Mouse (Mus musculus) CH12.LX (cell line): ENCODE data around the gene Txlng. TPM values are rescaled to one million over a fixed set of nuclear protein-coding genes. Genes with fewer than 3 reads are reported as not detected.
A peak's percentile ranks its signal among the peaks of the same experiment; 100 is the strongest.

Experiments used
- DNase-seq: peaks from one replicate; pipeline ENCODE4 v3.0.0-alpha.2; 2013; ENCODE audit errors: extremely low read depth
- H3K27ac ChIP-seq: 2 replicates; pipeline ENCODE4 v1.5.1; 2012; ENCODE audit warnings: low read depth, mild to moderate bottlenecking, control low read depth, moderate library complexity; ENCODE audit not compliant: insufficient read depth
- H3K27me3 ChIP-seq: replicated peaks from 2 replicates; pipeline ENCODE3; 2012; ENCODE audit warnings: inconsistent platforms
- H3K36me3 ChIP-seq, 2 experiments: replicated peaks in 1 of 2; 2 replicates each; pipeline versions ENCODE3 to v1.6.1; 2012; ENCODE audit warnings: inconsistent platforms in 1 of 2, low read length in 1 of 2, mild to moderate bottlenecking in 1 of 2, mixed read lengths in 1 of 2, moderate library complexity in 1 of 2; ENCODE audit not compliant: control insufficient read depth in 1 of 2, insufficient read depth in 1 of 2
- H3K4me1 ChIP-seq, 2 experiments: 2 replicates each; pipeline ENCODE4 v1.6.1; 2012; ENCODE audit warnings: inconsistent platforms in 1 of 2, moderate library complexity in 1 of 2; ENCODE audit not compliant: insufficient read depth in 2 of 2, control insufficient read depth in 1 of 2
- H3K4me2 ChIP-seq: 2 replicates; pipeline ENCODE4 v1.6.1; 2012; ENCODE audit warnings: low read depth, mild to moderate bottlenecking, control low read depth; ENCODE audit not compliant: poor library complexity, insufficient read depth, severe bottlenecking
- H3K4me3 ChIP-seq, 3 experiments: fragments of 150-350 bp in 1 of 3; sonication (generic) in 1 of 3; replicated peaks in 1 of 3; 2 replicates each; pipeline versions ENCODE3 to v1.5.1; 2011 to 2012; ENCODE audit warnings: low read depth in 2 of 3, low read length in 2 of 3, mild to moderate bottlenecking in 2 of 3, moderate library complexity in 2 of 3, control low read depth in 1 of 3, improper control_type of control experiment in 1 of 3, inconsistent platforms in 1 of 3, mixed read lengths in 1 of 3; ENCODE audit not compliant: poor library complexity in 1 of 3
- H3K79me2 ChIP-seq: replicated peaks from 2 replicates; pipeline ENCODE4 v1.6.1; 2012; ENCODE audit warnings: mild to moderate bottlenecking, moderate library complexity; ENCODE audit not compliant: control insufficient read depth, poor library complexity, insufficient read depth, severe bottlenecking; ENCODE audit errors: extremely low read depth
- H3K9ac ChIP-seq: 2 replicates; pipeline ENCODE4 v1.6.1; 2012; ENCODE audit warnings: low read depth, mild to moderate bottlenecking, control low read depth, moderate library complexity; ENCODE audit not compliant: insufficient read depth
- H3K9me3 ChIP-seq: replicated peaks from 2 replicates; pipeline ENCODE3; 2012; ENCODE audit warnings: low read length, inconsistent platforms, mixed read lengths
- ELF1 ChIP-seq: IDR thresholded peaks from 2 replicates; pipeline ENCODE4 v1.6.1; 2014; ENCODE audit warnings: low read depth, mild to moderate bottlenecking, inconsistent platforms, low read length, improper control_type of control experiment
- EP300 ChIP-seq: IDR thresholded peaks from 2 replicates; pipeline ENCODE4 v1.6.1; 2011; ENCODE audit warnings: low read length, improper control_type of control experiment
- HCFC1 ChIP-seq: IDR thresholded peaks from 2 replicates; pipeline ENCODE4 v1.6.1; 2012; ENCODE audit warnings: low read depth, mild to moderate bottlenecking, inconsistent platforms, low read length, improper control_type of control experiment
- MAX ChIP-seq: IDR thresholded peaks from 2 replicates; pipeline ENCODE4 v1.6.1; 2011; ENCODE audit warnings: low read length, improper control_type of control experiment
- MYC ChIP-seq: IDR thresholded peaks from 2 replicates; pipeline ENCODE4 v1.6.1; 2011; ENCODE audit warnings: low read depth, mild to moderate bottlenecking, improper control_type of control experiment, low read length
- NELFE ChIP-seq: IDR thresholded peaks from 2 replicates; pipeline ENCODE4 v1.6.1; 2011; ENCODE audit warnings: low read depth, low read length, improper control_type of control experiment
- NRF1 ChIP-seq: IDR thresholded peaks from 2 replicates; pipeline ENCODE4 v1.6.1; 2014; ENCODE audit warnings: low read depth, mild to moderate bottlenecking, inconsistent platforms, low read length, improper control_type of control experiment, moderate library complexity
- POLR2A ChIP-seq: IDR thresholded peaks from 2 replicates; pipeline ENCODE4 v1.6.1; 2011; ENCODE audit warnings: low read depth, mild to moderate bottlenecking, improper control_type of control experiment, low read length
- POLR2AphosphoS2 ChIP-seq: IDR thresholded peaks from 2 replicates; pipeline ENCODE4 v1.6.1; 2011; ENCODE audit warnings: low read depth, low read length, improper control_type of control experiment
- TBP ChIP-seq: conservative IDR thresholded peaks from 2 replicates; pipeline ENCODE4 v1.6.1; 2011; ENCODE audit warnings: low read depth, low read length, improper control_type of control experiment
- TCF12 ChIP-seq: IDR thresholded peaks from 2 replicates; pipeline ENCODE4 v1.6.1; 2014; ENCODE audit warnings: low read depth, mild to moderate bottlenecking, inconsistent platforms, low read length, improper control_type of control experiment
- USF2 ChIP-seq: conservative IDR thresholded peaks from 2 replicates; pipeline ENCODE4 v1.6.1; 2011; ENCODE audit warnings: low read depth, low read length, improper control_type of control experiment
- ZKSCAN1 ChIP-seq: IDR thresholded peaks from 2 replicates; pipeline ENCODE4 v1.6.1; 2012; ENCODE audit warnings: low read depth, inconsistent platforms, low read length, improper control_type of control experiment, borderline replicate concordance
- ZMIZ1 ChIP-seq: IDR thresholded peaks from 2 replicates; pipeline ENCODE4 v1.6.1; 2012; ENCODE audit warnings: low read depth, mild to moderate bottlenecking, inconsistent platforms, low read length, improper control_type of control experiment
- dilution Hi-C: fragments of 300-500 bp; cut with MboI; formaldehyde crosslinking; loops from 2 replicates; pipeline ENCODE4 v1.14.3; 2020; ENCODE audit warnings: low sequenced_read_pairs; ENCODE audit not compliant: extremely low pct_unique_long_range_greater_than_20kb, extremely low pct_ligation_motif_present
- in situ Hi-C: fragments of 300-500 bp; cut with MboI; formaldehyde crosslinking; loops from 3 replicates; pipeline ENCODE4 v1.14.3; 2019; ENCODE audit warnings: low sequenced_read_pairs, low pct_ligation_motif_present, low pct_unique_long_range_greater_than_20kb, mixed read lengths
- polyA plus RNA-seq: library from polyadenylated mRNA; unstranded; fragments of >175 nt; gene quantifications from 2 replicates; pipeline ENCODE4 v1.2.1, GENCODE M21; 2012; ENCODE audit warnings: low read depth; ENCODE audit not compliant: insufficient read length
- total RNA-seq, 2 experiments: library from RNA; depleted of rRNA; stranded (reverse); fragments of 300-350 nt in 1 of 2; fragments of >200 nt in 1 of 2; gene quantifications; 2 replicates each; pipeline ENCODE4 v1.2.3; 2012 to 2014

Txlng gene
- total and polyA plus RNA-seq, 3 experiments = 12.7 to 29.2 (median 22.1) TPM

- Histone ChIP-seq H3K79me2 (peaks cover 44% of the 10 kb centered on the region), H3K4me1 (peaks cover 2 to 6% of the 10 kb centered on the region in 2 experiments; a peak in 2 of 4 replicates), H3K9me3 (no peaks in the 10 kb centered on the region), H3K36me3 (peaks cover 10 to 14% of the 10 kb centered on the region in 2 experiments), H3K4me3 (peak overlapping the region; percentile 59 to 87 (median 71)), H3K27me3 (no peaks in the 10 kb centered on the region), H3K9ac (peak overlapping the region; percentile 98), H3K4me2 (no peak overlapping the region), H3K27ac (peak overlapping the region; percentile 57)
- in situ Hi-C loops = loop anchor here (10.0 kb wide), 1 partner anchor 46 kb away; no protein-coding TSS in a partner anchor
- no peak for TF ChIP-seq USF2
- DNase-seq = no peak
- dilution Hi-C loops = no loop called here
These were observed 68.2 kb downstream of the Txlng start for GRCm38 (mm10) chrX:162760958-162761515.

DNA sequence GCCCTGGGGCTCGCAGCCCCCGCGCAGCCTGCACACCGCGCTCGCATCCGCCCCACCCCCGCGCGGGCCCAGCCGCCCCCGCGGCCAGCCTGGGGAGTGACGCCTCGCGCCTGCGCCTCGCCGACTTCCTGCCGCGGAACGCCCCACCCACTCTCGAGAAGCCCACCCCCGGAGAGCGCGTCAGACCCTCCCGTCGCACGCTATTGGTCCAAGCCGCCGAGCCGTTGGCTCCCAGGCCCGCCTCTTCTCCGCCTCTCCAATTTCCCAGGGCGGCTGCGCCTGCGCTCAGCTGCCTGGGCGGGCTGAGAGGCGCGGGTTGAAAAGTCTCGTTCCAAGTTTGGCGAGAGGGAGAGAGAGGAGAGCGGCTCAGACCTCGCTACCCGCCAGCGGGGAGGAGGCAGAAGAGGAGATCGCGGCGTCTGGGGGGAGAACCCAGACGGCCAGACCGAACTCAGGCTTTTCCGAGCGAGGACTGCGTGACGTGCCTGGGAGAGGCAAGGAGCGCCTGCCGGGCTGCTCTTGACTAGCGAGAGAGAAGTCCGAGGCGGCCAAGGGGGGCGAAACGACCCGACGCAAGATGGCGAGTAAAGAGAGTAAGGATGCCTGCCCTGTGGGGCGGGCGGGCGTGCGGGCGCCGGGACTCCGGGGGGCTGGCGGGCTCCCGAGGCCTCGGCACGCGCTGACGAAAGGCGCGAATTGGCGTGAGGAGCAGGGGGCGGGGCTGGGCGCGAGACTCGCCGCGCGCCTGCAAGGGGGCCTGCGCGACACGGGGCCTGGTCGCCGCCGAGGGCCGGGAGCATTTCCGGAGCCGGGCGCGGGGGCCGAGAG, 68.9 kb downstream of the Txlng start, which contains the start of gene Rbbp7:
TSS of gene Rbbp7 (plus strand) at position 288 of the 828 bp plus-strand sequence.
- Histone ChIP-seq H3K27ac (peak within 1 kb of the TSS; percentile 96), H3K27me3 (no peaks in the 10 kb centered on the region), H3K9me3 (no peaks in the 10 kb centered on the region), H3K4me1 (peaks cover 2 to 6% of the 10 kb centered on the region in 2 experiments; a peak in 2 of 4 replicates), H3K79me2 (peaks cover 39% of the 10 kb centered on the region), H3K4me2 (peak within 1 kb of the TSS; percentile 94), H3K4me3 (peak within 1 kb of the TSS; percentile 69 to 87 (median 71)), H3K9ac (peak within 1 kb of the TSS; percentile 98), H3K36me3 (peaks cover 10 to 14% of the 10 kb centered on the region in 2 experiments)
- dilution Hi-C loops (no loop called here), in situ Hi-C loops (loop anchor here (10.0 kb wide), 1 partner anchor 46 kb away; no protein-coding TSS in a partner anchor)
- no peak for TF ChIP-seq MYC
- TF ChIP-seq MAX = peak; percentile 28; the same call in 1 of the 2 replicates
- TF ChIP-seq HCFC1 = no peak; the same call in 1 of the 2 replicates
- peak; percentile 91 for TF ChIP-seq ZMIZ1
- TF ChIP-seq POLR2A = peak; percentile 96
- TF ChIP-seq TBP = peak; percentile 75; the same call in 1 of the 2 replicates
- no peak; the same call in 1 of the 2 replicates for TF ChIP-seq POLR2AphosphoS2
- TF ChIP-seq NRF1 = peak; percentile 88
- peak; percentile 13; the same call in 1 of the 2 replicates for TF ChIP-seq TCF12
- peak; percentile 74 for TF ChIP-seq ELF1
- peak; percentile 91 for TF ChIP-seq NELFE
- TF ChIP-seq ZKSCAN1 = no peak
- TF ChIP-seq EP300 = no peak
- peak; percentile 83 for DNase-seq
